Mouse (Mus musculus) lung, embryonic 15.5 days (tissue): ENCODE measurements around the gene Baat. TPM values are rescaled to one million over a fixed set of nuclear protein-coding genes. Genes with fewer than 3 reads are reported as not detected.
"Not testable (repeated sequence)": the region's sequence is repeated elsewhere in the genome, so short reads cannot be mapped to it uniquely, and the experiment has no call there.

Experiments
- ATAC-seq: fragments of 200-750 bp; cut with Nextera tagmentation; 2 replicates; pipeline ENCODE4 v1.8.0; 2017; ENCODE audit warnings: moderate number of reproducible peaks, borderline replicate concordance; ENCODE audit not compliant: low FRiP score, low TSS enrichment; ENCODE audit errors: extremely low read depth
- H3K27ac ChIP-seq: fragments of 300-500 bp; sonication (generic); 2 replicates; pipeline ENCODE4 v1.5.1; 2015; ENCODE audit warnings: moderate library complexity, mild to moderate bottlenecking, inconsistent platforms
- H3K27me3 ChIP-seq: fragments of 300-500 bp; sonication (generic); 2 replicates; pipeline ENCODE4 v1.6.1; 2015; ENCODE audit warnings: inconsistent platforms
- H3K36me3 ChIP-seq: fragments of 300-500 bp; sonication (generic); 2 replicates; pipeline ENCODE4 v1.6.1; 2015; ENCODE audit warnings: inconsistent platforms
- H3K4me1 ChIP-seq: fragments of 300-500 bp; sonication (generic); 2 replicates; pipeline ENCODE4 v1.6.1; 2015; ENCODE audit warnings: inconsistent platforms
- H3K4me2 ChIP-seq: fragments of 300-500 bp; sonication (generic); 2 replicates; pipeline ENCODE4 v1.6.1; 2015; ENCODE audit warnings: inconsistent platforms, mild to moderate bottlenecking, moderate library complexity
- H3K4me3 ChIP-seq: fragments of 300-500 bp; sonication (generic); 2 replicates; pipeline ENCODE4 v1.5.1; 2015; ENCODE audit warnings: mild to moderate bottlenecking, inconsistent platforms
- H3K9ac ChIP-seq: fragments of 300-500 bp; sonication (generic); 2 replicates; pipeline ENCODE4 v1.6.1; 2015; ENCODE audit warnings: inconsistent platforms
- H3K9me3 ChIP-seq: fragments of 300-500 bp; sonication (generic); 2 replicates; pipeline ENCODE4 v1.6.1; 2016; ENCODE audit warnings: inconsistent platforms
- WGBS: fragments of 180-500 bp; shearing (Covaris S2); methylation state at CpG from one replicate; pipeline ENCODE4 v1.1.7; 2015; 5-methylcytosine and 5-hydroxymethylcytosine counted together
- polyA plus RNA-seq: library from polyadenylated mRNA; unstranded; fragments of >200 nt; fragmentation: Nextera tagmentation; extraction: Ambion mirVana; gene quantifications from 2 replicates; pipeline ENCODE4 v1.2.1, GENCODE M21; 2015

Baat gene
- polyA plus RNA-seq, 1 experiment from 2014 or later, result not detected

- ATAC-seq, result peak; percentile 35; the same call in 1 of the 2 replicates
- peak overlapping the region; percentile 71 for H3K4me2 ChIP-seq
- H3K9me3 ChIP-seq, result no peaks in the 10 kb centered on the region
- H3K4me1 ChIP-seq, result peaks cover 13% of the 10 kb centered on the region; the same call in 1 of the 2 replicates
- no peak overlapping the region for H3K27ac ChIP-seq
- H3K4me3 ChIP-seq, result peak overlapping the region; percentile 73
- under 1% methylated on average over 17 of the region's 17 CpGs for WGBS
- peak overlapping the region; percentile 68 for H3K9ac ChIP-seq
- H3K36me3 ChIP-seq, result peaks cover 3% of the 10 kb centered on the region; the same call in 1 of the 2 replicates
- H3K27me3 ChIP-seq, result no peaks in the 10 kb centered on the region
These were observed 15.0 kb upstream of the Baat start for GRCm38 (mm10) chr4:49521346-49521745.

- peak within 1 kb of the TSS; percentile 71 for H3K4me2 ChIP-seq
- peak within 1 kb of the TSS; percentile 73 for H3K4me3 ChIP-seq
- no peaks in the 10 kb centered on the region for H3K9me3 ChIP-seq
- ATAC-seq, result peak; percentile 99
- peak within 1 kb of the TSS; percentile 68 for H3K9ac ChIP-seq
- under 1% methylated on average over 41 of the region's 41 CpGs for WGBS
- peak within 1 kb of the TSS; percentile 64 for H3K27ac ChIP-seq
- H3K4me1 ChIP-seq, result peaks cover 13% of the 10 kb centered on the region; the same call in 1 of the 2 replicates
- H3K27me3 ChIP-seq, result no peaks in the 10 kb centered on the region
- H3K36me3 ChIP-seq, result peaks cover 3% of the 10 kb centered on the region; the same call in 1 of the 2 replicates
These were observed 14.4 kb upstream of the Baat start, which contains the start of the genes Mrpl50 and Zfp189 for GRCm38 (mm10) chr4:49520572-49521340. Mrpl50 (minus strand) TSS chr4:49521093. Zfp189 (plus strand) TSS chr4:49521176.

- Histone ChIP-seq H3K4me3 (peak overlapping the region; percentile 7; the same call in 1 of the 2 replicates), H3K27me3 (no peaks in the 10 kb centered on the region), H3K9ac (no peak overlapping the region), H3K27ac (no peak overlapping the region), H3K4me2 (peak overlapping the region; percentile 58), H3K4me1 (peaks cover 13% of the 10 kb centered on the region; the same call in 1 of the 2 replicates), H3K36me3 (no peaks in the 10 kb centered on the region; the same call in 1 of the 2 replicates), H3K9me3 (no peaks in the 10 kb centered on the region)
- WGBS, result 80% methylated on average over 5 of the region's 5 CpGs
- ATAC-seq, result no peak
These were observed 13.1 kb upstream of the Baat start for GRCm38 (mm10) chr4:49519476-49519875.

- ATAC-seq, result no peak
- Histone ChIP-seq H3K4me1 (0 out of 2 replicates have a peak, but pooled peaks cover 2% of the 10 kb centered on the region), H3K4me2 (no peak overlapping the region), H3K27ac (no peak overlapping the region), H3K9me3 (no peaks in the 10 kb centered on the region), H3K27me3 (no peaks in the 10 kb centered on the region), H3K36me3 (peaks cover 27% of the 10 kb centered on the region), H3K4me3 (no peak overlapping the region), H3K9ac (no peak overlapping the region)
- 96% methylated on average over 6 of the region's 6 CpGs for WGBS
These were observed 8.1 kb upstream of the Baat start for GRCm38 (mm10) chr4:49514441-49514840.

GRCm38 (mm10) chr4:49512636-49513035 is 6.3 kb upstream of the Baat start:
- Histone ChIP-seq H3K9ac (no peak overlapping the region), H3K4me2 (no peak overlapping the region), H3K9me3 (no peaks in the 10 kb centered on the region), H3K4me1 (no peaks in the 10 kb centered on the region), H3K36me3 (peaks cover 27% of the 10 kb centered on the region), H3K27ac (no peak overlapping the region), H3K27me3 (no peaks in the 10 kb centered on the region), H3K4me3 (no peak overlapping the region)
- 91% methylated on average over 4 of the region's 4 CpGs for WGBS
- no peak for ATAC-seq

- H3K4me1 ChIP-seq, ATAC-seq, H3K27me3 ChIP-seq, H3K4me3 ChIP-seq, H3K4me2 ChIP-seq, H3K9ac ChIP-seq, H3K9me3 ChIP-seq, H3K27ac ChIP-seq: not testable (repeated sequence)
- WGBS, result 67% methylated on average over 1 of the region's 1 CpGs
- peaks cover 27% of the 10 kb centered on the region for H3K36me3 ChIP-seq
These were observed 4.0 kb upstream of the Baat start for GRCm38 (mm10) chr4:49510236-49510835.

- ATAC-seq, result no peak
- 70% methylated on average over 2 of the region's 2 CpGs for WGBS
- no peaks in the 10 kb centered on the region for H3K27me3 ChIP-seq
These were observed 2.8 kb upstream of the Baat start for GRCm38 (mm10) chr4:49509183-49509582.

GRCm38 (mm10) chr4:49503563-49503962 is 2.8 kb downstream of the Baat start:
- Histone ChIP-seq H3K9me3 (no peaks in the 10 kb centered on the region), H3K4me2 (no peak overlapping the region), H3K27ac (no peak overlapping the region), H3K36me3 (no peaks in the 10 kb centered on the region), H3K4me1 (no peaks in the 10 kb centered on the region), H3K9ac (no peak overlapping the region), H3K27me3 (no peaks in the 10 kb centered on the region), H3K4me3 (no peak overlapping the region)
- no peak for ATAC-seq
- 82% methylated on average over 1 of the region's 1 CpGs for WGBS

More at GRCm38 (mm10) chr4:49509183-49509582, 2.8 kb upstream of the Baat start:
- Histone ChIP-seq H3K27ac (no peak overlapping the region), H3K9ac (no peak overlapping the region), H3K9me3 (no peaks in the 10 kb centered on the region), H3K4me3 (no peak overlapping the region), H3K4me1 (no peaks in the 10 kb centered on the region), H3K4me2 (no peak overlapping the region), H3K36me3 (peaks cover 24% of the 10 kb centered on the region)

- ATAC-seq, H3K4me2 ChIP-seq, H3K4me3 ChIP-seq, H3K36me3 ChIP-seq, H3K27me3 ChIP-seq, H3K9me3 ChIP-seq, H3K4me1 ChIP-seq, H3K27ac ChIP-seq, H3K9ac ChIP-seq: not testable (repeated sequence)
- WGBS, result 76% methylated on average over 3 of the region's 3 CpGs
These were observed 20.3 kb downstream of the Baat start for GRCm38 (mm10) chr4:49485934-49486650.

- no peak overlapping the region for H3K4me3 ChIP-seq
- no peaks in the 10 kb centered on the region for H3K9me3 ChIP-seq
- no peak for ATAC-seq
- no peak overlapping the region for H3K9ac ChIP-seq
- H3K27ac ChIP-seq, result no peak overlapping the region
- H3K4me2 ChIP-seq, result no peak overlapping the region
- no peaks in the 10 kb centered on the region for H3K27me3 ChIP-seq
- H3K36me3 ChIP-seq, result no peaks in the 10 kb centered on the region
- H3K4me1 ChIP-seq, result no peaks in the 10 kb centered on the region
These were observed 20.9 kb downstream of the Baat start for GRCm38 (mm10) chr4:49485442-49485841.

GRCm38 (mm10) chr4:49480896-49481295 is 25.5 kb downstream of the Baat start:
- peak; percentile 56; the same call in 1 of the 2 replicates for ATAC-seq
- 30% methylated on average over 3 of the region's 3 CpGs for WGBS
- Histone ChIP-seq H3K27me3 (no peaks in the 10 kb centered on the region), H3K27ac (peak overlapping the region; percentile 61), H3K4me1 (0 out of 2 replicates have a peak, but pooled peaks cover 7% of the 10 kb centered on the region), H3K36me3 (no peaks in the 10 kb centered on the region), H3K9me3 (no peaks in the 10 kb centered on the region), H3K4me3 (peak overlapping the region; percentile 28), H3K9ac (no peak overlapping the region), H3K4me2 (peak overlapping the region; percentile 49)
